Mouse (Mus musculus): ENCODE measurements around the gene Rec114.

The Rec114 gene

DNA sequence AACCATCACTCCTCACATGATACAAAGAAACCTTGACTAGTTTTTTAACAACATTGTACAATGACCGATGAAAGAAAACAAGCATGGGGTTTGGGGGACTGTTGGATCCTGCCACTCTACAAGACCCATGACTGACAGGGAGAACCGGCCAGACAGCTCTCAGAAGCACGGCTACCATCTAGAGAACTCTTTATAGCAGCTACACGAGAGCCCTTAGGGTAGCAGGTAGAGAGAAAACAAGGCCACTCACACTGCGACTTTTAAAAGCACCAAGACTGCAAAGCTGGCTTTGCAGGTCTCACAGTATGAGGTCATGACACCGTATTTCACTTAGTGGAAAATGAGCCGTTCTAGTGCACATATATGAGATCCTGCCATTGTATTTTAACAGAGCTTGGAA, 33.1 kb downstream of the Rec114 start:
- no peak for DNase-seq

DNA sequence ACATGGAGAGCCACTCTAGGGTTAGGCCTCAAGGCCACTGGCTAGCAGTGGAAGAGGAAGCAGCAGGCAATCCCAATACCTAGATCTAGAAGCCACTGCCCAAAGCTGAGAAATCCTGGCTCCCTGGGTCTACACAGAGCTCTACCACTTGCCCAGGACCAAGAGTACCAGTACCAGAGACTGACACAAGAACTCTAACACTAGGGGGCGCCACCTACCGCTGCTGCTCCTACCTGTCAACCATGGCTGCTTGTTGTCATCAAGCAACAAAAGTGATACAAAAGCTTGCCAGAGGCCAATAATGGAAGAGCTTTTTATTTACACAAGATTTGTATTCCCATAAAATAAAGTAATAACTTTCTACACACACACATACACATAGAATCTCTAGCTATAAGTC, 33.8 kb downstream of the Rec114 start:
- peak; percentile 34 to 70 for DNase-seq

DNA sequence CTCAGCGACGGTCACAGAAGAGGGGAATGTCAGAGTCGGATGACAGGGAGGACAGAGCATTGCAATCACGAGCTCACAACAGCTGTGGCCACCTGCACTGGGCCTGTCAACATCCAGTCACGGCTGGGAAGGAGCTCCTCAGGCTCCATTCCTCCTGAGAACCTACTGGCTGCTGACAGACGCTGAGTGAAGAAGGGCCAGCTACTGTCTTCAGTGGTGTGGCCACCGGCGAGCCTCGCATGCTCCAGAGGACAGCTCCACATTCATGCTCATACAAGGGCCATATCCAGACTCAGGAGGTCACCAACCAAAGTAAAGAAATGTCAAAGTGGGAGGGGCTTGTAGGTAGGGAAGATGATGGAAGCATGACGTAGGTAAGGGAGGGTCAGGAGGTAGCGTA, 36.0 kb downstream of the Rec114 start:
- no peak for DNase-seq

DNA sequence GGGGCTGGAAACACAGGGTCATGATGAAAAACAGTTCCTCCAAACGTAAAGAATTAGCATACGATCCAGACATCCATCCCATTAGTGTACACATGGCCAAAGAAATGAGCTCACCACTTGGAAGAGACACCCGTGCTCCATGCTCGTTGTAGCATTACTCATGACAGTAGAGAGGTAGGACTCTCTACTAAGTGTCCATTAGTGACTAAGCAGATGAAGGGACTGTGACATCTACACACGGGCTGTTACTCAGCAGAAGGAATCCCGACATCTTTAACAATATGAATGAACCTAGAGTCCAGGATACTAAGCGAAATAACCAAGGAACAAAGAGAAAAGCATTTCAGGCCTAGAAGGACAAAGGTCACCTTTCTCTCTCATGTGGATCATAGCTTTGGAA, 37.7 kb downstream of the Rec114 start:
- DNase-seq, result no peak

DNA sequence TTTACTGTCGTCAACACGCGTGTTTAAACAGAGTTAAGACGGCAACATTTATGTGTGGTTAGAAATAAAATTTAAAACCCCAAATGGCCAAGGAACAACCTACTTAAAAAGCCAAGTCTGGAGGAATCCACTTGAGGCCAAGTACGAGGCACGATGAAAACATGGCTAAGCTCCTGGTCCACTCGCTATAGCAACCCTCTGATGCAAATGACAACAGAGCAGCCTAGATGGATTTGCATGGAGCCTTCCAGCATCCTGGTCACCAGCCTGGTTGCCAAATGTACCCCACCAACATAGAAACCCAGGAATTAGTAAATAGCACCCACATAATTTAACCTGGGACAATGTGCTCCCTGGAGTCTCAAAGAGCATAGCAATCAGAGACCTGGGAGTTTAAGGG, 40.0 kb downstream of the Rec114 start:
- DNase-seq, result no peak

DNA sequence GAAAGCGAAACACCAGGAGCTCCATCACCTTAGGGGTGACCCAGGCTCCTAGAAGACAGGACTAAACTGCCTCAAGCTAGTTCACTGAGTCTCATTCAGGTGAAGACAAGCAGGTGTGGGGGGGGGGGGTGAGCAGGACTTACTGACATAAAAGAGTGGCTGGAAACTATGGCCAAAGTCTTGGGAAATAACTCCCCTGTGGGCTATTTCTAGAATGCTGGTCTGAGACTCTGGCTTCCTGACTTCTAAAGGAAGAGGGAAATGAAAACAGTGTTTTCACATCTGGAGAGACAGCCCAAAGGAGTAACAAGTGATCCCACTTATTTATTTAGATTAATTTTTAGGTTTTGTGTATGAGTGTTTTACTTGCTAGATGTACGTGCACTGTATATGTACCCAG, 42.0 kb downstream of the Rec114 start:
- DNase-seq, result no peak

DNA sequence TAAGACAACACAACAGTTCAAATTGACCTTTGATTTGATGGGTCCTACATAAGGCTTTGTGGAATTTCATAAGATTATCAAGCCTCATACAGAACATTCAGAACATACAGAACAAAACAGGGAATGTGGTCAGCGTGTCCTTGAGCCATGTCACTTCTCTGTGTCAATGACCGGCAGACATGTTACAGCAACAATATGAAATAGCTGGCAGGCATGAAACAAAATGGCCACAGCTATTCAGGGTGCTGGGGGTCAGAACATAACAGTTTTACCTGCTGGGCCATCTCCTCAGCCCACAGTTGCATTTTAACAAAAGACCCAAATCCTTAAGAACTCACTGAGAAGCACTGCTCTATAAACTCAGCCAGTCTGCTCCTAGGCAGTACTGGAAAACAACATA, 45.3 kb downstream of the Rec114 start:
- no peak for DNase-seq

DNA sequence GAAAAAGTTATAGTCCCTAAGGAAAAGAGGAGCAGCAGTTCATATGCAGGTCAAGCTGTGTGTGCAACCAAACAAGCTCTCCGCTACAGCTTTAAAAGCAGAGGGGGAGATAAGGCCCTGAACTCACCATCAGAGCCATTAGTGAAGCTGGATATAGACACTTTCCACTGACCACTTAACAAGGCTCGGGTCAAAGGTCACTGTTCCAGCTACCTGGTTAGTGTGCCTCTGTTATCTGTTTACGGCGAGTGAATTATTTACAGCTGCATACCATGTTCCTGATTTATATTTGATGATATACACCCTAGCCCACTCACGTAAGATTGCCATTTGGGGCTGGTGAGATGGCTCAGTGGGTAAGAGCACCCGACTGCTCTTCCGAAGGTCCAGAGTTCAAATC, 52.3 kb downstream of the Rec114 start:
- no peak for DNase-seq

DNA sequence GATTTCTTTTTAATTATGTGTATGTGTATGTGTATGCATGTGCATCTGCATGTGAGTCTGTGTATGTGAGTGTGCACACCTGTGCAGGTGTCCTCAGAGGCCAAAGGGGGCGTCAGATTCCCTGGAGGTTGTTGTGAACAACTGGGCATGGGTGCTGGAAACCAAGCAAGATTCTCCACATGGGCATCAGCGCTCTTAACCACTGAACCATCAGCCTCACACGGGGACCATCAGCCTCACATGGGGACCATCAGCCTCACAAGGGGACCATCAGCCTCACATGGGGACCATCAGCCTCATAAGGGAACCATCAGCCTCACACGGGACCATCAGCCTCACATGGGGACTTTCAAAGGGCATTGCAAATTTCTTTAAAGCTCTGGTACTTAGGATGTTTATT, 53.1 kb downstream of the Rec114 start:
- DNase-seq, result no peak

DNA sequence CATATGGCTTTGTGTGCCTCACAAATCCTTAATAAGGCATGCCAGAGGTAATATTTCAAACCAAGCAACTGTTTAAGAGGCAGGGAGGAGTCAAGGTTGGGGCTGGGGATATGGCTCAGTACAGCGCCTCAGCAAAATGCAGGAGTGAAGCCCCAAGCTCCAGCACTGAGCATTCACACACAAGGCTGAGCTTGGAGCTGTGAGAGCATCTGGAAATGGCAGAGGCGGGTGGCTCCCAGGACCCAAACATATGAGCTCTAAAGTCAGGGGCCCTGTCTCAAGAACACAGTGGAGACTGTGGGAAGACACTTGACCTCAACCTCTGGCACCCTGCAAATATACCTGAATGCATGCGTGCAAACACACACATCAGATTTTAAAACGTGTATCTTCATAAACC, 55.7 kb downstream of the Rec114 start:
- no peak for DNase-seq

DNA sequence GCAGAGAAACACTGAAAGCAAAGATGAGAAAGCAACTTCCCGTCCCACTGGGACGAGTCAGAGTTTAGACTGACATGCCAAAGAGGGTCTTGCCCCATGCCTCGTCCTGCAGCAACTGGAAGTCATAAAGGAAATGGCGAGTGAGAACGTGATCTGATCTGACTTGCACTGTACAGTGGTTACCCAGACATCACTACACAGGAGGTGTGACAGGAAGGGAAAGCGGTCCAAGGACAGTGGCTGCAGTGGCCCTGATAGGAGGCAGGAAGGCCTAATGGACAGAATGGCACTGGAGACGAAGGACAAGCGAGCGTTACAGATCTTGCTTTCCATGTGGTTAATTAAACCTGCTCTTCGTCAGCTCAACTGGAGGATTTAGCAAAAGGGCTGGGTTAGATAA, 58.5 kb downstream of the Rec114 start:
- no peak for DNase-seq

DNA sequence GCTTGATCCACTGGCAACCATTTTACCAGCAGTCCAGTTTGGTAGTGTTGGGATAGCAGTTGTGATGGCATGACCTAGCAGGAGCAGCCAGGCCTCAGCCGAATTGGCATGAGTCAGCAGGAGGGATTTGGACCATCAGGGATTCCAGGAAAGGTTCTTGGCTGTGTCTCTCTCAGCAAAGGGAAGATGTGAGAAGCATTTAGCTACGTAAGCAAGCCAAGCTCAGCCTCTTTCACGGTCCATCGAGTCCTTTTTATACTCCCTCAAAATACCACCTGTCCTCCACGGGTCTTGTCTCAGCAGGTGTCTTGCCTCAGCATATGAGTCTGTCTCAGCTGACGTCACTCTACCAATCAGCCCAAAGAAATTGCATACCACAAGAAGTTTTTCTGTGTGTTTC, 60.4 kb downstream of the Rec114 start:
- no peak for DNase-seq

DNA sequence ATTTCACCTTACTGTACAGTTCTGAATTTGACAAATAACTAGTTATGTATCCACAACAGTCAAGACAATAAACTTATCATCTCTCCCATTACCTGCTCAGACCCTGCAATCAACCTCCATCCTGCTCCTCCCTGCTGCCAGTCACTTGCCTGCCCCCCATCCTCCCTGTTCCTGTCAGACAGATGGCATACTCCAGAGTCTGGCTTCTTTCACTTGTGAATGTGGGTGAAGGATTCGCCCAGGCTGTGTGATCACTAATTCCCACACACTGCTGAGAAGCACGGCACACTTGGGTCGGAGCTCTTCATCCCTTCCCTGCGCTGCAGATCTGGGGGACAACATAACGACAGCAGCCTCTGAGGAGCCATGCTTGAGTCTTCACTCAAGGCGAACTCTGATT, 61.7 kb downstream of the Rec114 start:
- no peak for DNase-seq

DNA sequence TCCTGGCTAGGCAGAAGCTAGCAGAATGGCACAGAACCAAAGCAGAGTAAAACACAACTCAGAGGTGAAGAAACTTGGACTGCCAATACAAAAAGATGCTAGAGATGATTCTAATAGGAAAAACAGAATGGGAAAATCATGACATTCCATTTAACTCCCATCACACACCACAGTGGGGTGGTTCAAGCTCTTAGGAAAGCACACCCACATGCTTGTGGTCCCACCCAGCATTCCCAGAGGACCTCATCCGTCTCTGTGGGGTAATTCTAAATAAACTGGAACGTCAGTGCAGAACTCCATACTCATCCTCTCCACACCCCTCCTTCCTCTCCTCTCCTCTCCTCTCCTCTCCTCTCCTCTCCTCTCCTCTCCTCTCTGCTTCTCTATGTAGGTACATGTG, 62.4 kb downstream of the Rec114 start:
- no peak for DNase-seq

DNA sequence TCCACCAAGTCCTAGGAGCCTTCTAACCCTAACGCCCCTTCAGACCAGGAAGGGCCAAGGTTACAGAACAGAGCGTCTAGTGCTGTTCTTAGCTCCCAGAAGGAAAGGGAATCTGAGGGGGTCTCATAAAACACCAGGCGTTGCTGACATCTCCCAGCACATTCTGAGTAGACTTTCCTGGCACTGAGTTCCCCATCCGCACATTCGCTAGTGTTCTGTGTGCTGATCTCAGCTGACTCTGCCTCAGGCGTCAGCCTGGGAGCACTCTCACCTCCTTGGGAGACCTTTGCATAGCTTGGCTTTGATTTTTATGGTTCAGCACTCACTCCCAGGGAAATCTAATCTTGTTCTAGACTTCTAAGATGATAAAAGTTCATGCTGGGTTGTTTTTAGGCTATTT, 68.4 kb downstream of the Rec114 start:
- DNase-seq, result no peak

DNA sequence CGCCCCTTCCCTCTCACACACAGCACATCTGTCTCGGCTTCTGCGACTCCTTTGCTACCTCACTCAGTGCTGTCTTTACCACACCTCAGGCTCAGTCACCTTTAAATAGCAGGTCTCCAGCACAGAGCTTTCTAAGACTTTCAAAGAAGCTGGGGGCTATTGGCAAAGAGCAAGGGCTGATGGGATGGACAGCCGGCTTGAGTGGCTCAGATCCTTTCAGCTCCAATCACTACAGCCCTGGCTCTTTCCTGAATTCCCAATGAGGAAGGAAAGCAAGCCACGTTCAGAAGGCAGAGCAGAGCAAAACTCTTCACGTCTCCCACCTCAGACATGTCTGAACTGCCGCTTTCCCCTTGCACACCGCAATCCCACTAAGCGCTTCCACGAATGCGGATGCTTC, 69.0 kb downstream of the Rec114 start:
- no peak for DNase-seq

DNA sequence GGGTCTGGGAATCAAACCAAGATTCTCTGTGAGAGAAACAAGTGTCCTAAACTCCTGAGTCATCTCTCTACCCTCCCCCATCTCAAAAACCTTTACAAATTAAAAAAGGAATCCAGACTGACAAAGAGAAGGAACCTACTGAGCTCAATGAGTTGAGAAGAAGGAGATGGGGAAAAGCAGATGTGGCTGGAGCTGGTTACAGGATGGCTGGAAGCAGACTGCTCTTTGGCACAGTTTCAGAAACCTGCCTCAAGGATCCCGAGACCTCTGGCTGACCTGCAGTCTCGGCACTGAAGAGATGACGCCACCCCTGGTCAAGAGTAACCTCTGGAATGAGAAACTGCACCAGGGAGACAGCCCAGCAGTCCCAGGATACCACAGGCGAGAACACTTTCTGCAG, 71.3 kb downstream of the Rec114 start:
- peak; percentile 50 to 60 for DNase-seq

DNA sequence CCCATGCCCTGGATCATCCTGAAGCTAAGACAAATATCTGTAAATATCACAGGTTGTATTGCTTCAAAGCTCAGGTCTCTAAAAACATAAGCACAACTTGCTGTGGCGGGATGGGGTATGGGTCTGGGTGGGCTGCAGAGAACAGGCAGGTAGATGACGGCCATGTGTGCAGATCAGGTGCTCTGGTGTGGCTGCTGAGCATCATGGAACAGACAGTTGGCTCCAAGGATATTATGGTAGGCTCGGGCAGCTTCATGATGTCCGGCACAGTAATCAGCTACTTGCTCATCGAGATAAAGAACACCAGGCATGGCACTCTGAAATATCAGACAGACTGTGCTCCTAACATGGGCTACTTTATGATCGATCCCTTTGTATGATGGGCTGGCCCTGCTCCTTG, 73.9 kb downstream of the Rec114 start:
- DNase-seq, result no peak

DNA sequence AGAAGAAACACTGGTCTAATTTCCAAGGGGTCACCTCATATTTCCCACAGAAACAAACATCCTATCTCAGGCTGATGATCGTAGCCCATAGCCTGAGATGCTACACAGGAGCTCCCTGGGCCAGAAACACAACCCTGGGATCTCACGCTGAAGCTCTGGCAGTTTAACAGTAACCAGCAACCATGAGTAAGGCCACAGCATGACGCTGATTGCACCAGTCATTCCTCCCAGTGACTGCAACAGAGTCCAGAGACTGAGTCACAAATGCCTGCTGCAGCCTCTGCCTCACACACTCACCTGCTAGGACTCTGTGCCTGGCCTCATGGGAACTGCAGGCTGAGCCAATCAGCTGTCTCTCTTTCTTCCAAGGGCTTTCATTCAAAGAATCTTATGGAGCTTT, 74.7 kb downstream of the Rec114 start:
- DNase-seq, result no peak

DNA sequence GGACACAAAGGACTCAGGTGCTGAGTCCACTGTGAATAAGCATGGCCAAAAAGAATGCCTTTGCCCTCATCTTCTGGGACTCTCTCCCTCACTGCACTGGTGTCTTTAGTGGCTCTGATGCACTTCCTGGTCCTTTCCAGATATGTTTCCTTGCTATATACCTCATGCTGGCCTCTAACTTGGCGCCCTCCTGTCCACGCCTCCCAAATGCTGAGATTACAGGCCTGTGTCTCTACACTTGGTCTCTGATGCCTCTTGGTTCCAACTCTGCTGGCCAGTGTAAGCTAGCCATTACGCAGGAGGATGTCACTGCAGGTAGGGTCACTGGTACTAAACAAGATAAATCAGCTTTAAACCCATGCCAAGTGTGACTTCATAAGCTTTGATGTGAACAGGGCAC, 75.6 kb downstream of the Rec114 start:
- no peak for DNase-seq

DNA sequence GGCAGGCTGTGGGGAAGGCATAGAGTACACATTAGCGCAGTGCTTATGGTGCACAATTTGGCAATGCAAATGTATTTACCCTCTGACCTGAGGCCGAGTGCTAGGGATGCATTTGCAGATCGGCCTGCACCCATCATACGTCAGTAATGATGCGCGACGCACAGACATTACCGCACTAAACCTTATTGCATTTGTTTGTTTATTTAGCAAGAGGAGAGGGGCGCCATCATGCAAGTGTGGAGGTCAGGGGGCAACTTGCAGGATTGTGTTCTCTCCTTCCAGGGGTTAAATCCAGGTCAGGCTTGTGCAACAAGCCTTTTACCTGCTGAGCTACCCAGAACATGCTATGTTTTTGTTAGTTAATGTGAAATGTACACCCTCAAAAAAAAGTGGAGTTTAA, 76.5 kb downstream of the Rec114 start:
- no peak for DNase-seq

DNA sequence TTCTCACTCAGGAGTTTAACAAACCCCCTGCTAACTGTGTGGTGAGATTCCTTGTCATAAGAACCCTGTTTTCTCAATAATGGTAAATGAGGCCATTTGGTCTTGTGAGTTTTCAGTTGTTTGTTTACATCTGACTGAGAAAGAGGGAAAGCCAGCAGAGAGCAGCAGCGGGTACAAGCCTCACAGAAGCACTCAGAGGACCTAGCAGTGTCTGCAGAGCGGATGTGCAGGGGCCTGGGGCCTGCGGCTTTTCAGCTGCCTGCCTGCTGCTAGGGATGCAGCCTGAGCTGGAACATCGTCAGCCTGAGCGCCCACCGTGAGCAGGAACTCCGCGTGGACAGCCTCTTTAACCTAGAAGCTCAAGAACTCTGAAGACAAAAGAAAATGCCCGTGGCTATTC, 77.6 kb downstream of the Rec114 start:
- DNase-seq, result no peak

DNA sequence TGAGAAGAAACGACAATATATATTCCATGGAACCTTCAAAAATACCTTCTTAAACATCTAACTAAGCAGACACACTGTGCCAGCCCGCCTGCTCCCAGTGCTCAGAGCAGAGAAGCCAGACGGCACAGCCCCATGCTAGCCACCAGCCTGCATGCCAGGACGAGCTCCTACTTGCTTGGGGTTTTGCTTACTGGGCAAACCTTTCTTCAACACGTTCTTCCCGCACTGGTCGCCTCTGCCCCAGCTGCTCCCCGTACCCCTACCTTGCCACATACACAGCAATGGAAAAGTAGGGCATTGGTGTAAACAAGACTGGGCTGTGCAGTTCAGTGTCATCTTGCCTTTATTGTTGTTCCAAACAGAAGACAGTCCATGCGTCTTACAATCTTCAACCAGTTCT, 78.3 kb downstream of the Rec114 start:
- DNase-seq, result no peak

DNA sequence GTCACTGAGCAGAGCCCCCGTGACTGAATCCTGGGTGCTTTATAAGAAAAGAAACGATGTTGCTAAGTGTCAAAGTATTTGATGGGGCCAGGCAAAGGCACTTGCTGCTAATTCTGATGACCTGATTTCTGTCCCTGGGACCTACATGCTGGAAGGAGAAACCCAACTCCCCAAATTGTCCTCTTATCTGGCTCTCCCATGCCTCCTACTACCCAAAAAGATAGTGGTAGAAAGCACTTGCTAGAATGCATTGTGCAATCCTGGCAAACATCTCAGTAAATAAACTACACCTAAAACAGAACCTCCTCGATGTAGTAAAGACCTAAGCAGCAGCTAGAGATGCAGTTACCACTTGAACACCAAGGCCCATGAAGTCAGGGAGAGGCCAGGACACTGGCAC, 81.0 kb downstream of the Rec114 start:
- no peak for DNase-seq

DNA sequence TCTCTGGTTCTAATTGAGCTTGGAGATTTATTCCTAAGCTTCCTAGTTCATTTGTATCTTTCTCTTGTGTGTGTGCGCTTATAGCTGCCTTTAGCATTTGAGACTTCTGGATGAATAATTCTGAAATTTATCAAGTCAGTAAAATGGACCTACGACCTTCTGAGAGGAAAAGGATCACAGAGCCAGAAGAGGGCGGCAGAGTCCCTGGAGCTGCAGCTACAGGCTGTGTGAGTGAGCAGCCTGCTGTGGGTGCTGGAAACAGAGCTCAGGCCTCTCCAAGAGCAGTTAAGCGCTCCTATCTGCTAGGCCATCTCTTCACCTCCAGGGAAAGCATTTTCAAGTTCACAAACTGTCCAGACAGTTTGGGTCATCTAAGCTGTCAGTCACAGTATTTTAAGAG, 81.8 kb downstream of the Rec114 start:
- DNase-seq, result no peak

DNA sequence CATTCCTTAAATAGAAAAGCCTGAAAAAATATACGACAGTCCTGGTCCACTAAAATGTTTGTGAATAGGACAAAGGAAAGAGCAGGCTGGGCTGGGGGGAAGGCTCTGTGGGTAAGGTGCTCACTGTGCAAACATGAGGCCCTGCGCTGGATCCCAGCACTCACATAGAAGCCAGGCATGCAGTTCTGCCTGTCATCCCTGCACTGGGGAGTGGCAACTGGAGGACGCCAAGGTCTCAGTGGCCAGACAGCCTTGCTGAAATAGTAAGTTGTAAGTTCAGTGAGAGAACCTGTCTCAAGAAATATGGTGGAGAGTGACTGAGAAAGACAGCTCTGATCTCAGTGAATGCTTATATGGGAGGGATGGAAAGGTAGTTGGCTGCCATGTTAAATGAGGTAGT, 83.1 kb downstream of the Rec114 start:
- DNase-seq, result no peak

DNA sequence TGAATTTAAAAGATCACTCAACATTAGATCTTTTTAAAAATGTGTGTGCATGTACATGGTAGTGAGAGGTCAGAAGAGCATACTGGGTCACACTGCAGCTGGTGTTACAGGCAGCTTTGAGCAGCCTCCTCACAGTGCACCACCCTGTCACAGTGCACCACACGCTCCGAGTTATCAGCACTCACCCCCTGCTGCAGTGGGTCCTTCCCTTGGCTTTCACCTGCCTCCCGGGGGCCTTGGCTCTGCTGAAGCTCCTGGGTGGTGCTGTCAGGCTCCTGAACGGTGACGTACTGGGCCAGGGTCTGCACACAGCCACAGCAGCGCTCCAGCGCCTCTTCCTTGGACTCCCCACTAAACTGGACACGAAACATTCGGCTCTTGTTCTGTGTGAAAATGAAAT, 83.8 kb downstream of the Rec114 start:
- no peak for DNase-seq

Data from lung, postnatal 4 days (tissue).